Mouse (Mus musculus) gastrocnemius, adult 18-20 months (tissue): ENCODE measurements at regions not wholly inside any gene's neighbourhood (a gene's known extent, or its start where the extent isn't known, plus 50 kb on each side); places are given as distances from the start of the nearest gene placed in this dataset.
A peak's percentile ranks its signal among the peaks of the same experiment; 100 is the strongest.

Experiments
- DNase-seq: peaks from one replicate; pipeline ENCODE4 v3.0.0; 2021; ENCODE audit warnings: low spot score

DNA sequence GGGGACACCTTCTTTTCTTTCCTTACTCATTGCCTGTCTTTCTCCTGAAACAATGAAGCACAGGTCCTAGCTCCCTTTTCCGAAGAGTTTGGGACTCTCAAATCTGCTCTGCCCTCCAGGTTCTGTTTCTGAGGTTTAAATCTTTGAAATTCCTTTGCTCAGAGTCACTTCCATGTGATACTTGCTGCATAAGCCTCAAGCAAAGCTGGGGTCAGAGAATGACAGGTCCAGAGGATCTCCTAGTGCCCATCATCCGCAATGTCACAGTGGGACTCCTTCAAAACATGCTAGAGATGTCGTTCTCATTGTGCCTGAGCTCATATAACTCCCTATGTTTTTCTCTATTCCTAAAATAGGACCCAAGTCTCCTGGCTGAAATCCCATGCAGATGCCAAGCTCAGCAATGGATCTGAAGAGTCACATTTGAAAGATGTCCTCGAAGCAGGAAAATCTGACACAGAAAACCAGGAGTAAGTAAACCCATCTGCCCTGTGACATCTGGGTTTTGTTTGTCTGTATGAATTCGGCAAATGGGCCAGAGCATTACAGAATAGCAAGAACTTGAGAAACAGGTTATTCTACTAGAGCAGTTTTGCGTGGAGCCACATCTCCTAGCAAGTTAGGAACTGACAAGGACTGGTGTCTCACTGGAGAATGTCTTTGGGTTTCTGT is 634.6 kb downstream of the Epha4 start:
- DNase-seq = no peak

DNA sequence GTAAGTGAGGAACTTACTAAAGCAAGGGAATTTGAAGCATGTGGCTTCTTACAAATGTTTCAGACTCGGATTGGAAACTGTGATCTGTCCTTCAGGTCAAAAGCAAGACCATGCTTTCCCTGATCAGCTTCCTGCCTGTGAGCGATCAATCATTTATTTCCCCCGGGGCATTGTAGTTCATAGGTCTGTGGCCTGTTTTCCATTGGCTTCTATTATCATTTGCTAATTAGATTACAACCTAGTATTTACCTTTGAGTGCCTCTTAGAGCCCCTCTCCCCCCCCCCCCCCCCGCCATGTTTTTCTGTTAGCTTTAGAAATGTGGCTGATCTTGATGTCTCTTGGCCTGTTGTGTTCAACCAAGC is 634.1 kb downstream of the Epha4 start:
- no peak for DNase-seq

DNA sequence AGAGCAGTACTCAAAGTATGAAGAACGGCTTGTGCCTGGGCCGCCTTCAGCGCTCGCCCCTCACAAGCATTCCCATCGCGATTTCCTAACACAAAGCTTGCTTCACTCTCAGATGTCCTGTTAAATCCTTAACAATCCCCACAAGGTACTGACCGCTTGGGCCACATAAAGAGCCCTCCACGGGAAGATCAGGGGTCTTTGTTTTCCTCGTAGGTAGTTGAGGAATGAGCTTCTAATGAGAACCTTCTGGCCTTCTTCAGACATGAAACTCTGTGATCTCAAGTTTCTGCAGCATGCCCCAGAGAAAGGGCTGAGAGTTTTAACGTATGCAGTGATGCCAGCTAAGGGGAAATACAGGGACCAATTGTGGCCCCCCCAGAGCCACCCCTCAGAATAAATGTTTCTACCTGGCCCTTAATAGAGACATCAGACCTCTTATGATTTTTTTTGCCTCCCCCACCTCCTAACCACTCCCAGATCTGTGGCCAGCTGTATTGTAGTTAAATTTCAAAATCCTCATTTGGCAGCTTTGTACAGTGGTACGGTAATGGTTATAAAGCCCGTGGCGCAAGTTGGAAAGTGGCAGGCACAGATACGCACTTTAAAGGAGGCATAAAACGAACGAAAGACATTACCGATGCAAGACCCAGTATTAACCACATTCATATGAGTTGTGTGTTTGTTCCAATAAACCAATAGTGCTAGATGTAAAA is 618.6 kb downstream of the Epha4 start:
- no peak for DNase-seq

DNA sequence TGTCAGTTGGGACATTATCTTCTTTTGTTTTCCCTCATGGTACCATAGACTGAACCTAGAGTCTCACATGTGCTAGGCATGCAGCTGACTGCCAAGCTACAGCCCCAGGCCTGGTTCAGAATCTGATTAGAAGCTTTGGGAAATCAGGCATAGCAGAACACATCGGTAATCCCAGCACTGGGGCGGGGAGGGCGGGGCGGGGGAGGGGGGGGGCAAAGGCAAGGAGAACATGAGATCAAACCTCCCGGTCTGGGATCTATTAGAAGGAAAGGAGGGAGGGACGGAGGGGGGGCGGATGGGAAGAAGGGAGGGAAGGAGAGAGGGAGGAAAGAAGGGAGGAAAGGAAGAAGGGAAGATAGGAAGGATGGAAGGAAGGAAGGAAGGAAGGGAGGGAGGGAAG is 617.5 kb downstream of the Epha4 start:
- DNase-seq = no peak

- no peak for DNase-seq
Observed at GRCm38 (mm10) chr1:76911472-76911871, 603.4 kb downstream of the Epha4 start.

DNA sequence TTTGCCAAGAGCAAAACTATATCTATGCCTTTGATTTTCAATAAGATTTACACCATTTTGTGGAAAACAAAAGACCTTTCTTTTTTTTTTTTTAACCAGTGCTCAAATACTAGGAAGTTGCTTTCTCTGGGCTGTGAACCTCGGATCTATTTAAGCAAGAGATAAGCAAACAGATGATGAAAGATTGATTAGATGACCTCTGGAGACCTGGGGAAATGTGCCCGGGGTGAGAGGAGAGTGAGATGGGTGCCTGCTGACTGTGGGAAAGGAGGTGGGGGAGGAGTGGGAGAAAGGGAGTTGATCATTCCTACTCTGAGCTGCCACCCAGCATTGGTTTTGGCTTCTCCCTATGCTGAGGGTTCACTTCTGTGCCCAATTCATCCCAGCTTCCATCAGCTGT is 595.3 kb downstream of the Epha4 start:
- DNase-seq = no peak

DNA sequence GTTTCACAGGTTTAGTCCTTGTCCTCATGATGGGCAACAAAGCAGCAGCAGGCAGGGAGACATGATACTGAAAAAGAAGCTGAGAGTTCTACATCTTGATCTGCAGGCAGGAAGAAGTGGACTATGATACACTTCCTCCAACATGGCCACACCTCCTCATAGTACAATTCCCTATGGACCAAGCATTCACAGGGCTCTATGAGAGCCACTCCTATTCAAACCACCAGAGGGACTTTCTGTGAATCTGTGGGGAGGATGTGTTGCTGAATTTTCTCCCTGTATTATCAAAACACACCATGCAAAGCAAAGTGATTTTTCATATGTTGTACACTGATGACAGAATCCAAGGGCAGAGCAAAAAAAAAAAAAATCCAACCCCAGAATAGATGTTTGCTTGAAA is 594.3 kb downstream of the Epha4 start:
- DNase-seq = no peak

DNA sequence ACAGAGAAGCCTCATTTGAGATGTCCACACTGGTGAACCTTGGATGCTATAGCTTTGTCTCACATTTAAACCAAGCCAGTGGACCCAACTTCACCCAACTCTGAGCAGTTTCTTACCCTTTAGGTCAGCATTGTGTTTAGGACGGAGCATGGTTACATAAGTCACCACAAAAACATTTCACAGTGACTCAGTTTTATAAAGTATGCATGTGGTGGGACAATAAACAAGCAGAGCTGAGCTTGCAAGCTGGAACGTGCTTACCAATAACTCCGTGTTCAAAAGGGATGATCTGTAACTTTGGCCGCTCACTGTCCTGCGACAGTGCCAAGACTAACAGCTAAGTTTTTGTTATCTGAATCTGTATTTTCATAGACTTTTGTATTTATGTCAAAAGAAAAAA is 587.8 kb downstream of the Epha4 start:
- DNase-seq = no peak

GRCm38 (mm10) chr1:76928035-76928434 is 586.9 kb downstream of the Epha4 start:
- no peak for DNase-seq

- DNase-seq = no peak
Observed at GRCm38 (mm10) chr1:76933460-76933859, 581.4 kb downstream of the Epha4 start.

DNA sequence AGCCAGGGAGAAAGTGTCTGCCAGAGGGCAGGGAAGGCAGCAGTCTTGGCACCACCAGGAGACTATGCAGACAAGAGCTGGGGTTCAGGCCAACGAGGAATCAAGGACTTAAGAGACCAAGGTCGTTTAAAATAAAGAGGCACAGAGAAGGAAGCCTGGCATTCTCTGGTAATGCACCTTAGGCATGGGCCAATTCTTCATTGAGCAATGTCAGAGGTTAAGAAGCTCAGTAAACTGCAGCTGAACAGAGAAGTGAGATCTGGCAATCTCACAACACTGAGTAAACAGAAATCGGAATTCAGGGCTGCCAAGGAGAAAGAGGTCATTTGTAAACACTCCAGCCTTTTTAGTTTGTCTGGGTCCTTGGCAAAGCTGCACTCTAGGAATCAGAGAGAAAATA is 572.2 kb downstream of the Epha4 start:
- peak; percentile 18 for DNase-seq

DNA sequence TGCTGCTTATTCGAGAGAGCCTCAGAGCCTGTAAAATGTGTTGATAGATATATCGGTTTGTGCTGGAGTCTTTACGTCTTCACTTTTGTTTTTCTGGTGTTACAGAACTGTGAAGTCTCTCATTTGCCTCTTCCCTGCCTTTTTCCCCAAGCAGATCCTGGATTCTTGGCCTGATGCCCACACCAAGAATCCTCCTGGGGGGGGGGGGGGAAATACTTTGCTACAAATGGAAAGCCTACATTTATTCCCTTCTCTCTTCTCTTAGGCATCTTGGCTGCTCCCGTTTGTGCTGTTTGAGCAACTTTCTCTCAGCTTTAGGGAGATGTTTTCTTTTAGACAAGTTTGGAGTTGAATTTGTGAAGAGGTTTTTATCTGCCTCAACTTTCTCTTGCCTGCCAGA is 570.8 kb downstream of the Epha4 start:
- DNase-seq = no peak

DNA sequence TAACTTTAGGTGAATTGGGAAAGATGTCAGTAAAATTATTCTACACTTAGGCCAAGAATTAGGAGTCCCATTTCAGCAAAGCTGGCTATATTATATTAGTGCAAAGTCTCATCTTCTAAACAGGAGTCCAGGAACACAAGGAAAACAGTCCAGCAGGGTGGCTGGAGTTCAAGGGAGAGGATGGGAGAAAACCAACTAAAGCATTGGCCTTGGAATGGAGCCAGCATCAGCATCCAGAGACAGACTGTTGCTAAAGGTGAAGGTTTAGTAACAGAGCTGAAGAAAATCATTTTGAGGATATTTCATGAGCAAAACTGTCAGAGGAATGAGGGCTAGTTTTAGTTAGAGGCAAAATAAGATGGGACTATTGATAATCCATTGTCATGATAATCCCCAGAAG is 559.9 kb downstream of the Epha4 start:
- DNase-seq = no peak

DNA sequence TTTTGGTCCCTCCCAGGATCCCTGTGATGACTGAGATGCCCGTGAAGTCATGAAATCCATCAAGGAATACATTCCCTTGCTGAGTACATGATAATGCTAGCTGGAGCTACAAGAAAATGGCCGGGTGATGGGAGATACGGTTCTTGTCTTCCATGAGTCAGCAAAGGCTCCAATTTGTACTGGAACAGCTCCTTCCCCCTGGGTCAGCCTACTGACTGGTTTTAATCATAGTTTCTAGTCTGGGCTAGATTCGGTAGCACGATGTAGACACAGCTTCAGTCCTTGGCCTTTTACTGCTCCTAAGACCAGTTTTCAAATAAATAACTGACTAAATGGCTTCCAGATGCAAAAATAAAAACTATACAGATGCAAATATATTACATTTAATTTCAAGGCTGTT is 557.5 kb downstream of the Epha4 start:
- no peak for DNase-seq

DNA sequence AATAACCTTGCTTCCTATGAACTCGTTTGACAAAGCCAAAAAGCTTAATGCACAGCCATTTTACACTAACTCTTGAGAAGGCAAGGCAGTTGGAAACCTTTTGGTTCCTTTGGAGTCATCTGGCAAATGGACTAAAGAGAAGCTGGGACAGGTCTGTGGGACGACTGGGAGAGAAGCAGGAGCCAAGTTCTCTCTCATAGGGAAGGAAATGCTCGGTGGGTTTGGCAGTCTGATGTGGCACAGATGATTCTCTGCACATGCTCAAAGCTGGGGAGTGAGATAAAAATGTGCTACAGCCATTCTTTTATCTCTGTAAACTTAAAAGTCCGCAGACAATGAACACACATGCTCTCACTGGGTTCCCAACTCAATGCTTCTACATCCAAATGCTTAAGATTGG is 556.2 kb downstream of the Epha4 start:
- no peak for DNase-seq

DNA sequence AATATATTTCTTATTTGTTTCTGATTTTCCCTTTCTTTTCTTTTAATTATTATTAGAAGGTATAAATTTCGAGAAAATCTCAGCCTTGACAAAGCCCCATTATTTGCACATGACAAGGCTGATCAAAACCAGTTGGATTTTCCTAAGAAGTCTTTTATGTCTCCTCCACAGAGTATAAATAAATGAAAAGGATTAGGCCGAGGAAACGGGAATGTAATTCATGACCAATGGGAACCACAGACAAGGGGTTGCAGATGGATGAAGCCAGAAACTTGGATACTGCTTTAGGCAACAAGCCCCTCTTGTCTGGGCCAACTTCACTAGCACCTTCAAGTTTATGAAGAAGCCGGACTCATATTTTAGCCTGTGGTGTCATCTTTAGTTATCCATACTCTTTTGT is 542.4 kb downstream of the Epha4 start:
- DNase-seq = no peak

GRCm38 (mm10) chr1:76975077-76975945 is 539.6 kb downstream of the Epha4 start:
- no peak for DNase-seq

DNA sequence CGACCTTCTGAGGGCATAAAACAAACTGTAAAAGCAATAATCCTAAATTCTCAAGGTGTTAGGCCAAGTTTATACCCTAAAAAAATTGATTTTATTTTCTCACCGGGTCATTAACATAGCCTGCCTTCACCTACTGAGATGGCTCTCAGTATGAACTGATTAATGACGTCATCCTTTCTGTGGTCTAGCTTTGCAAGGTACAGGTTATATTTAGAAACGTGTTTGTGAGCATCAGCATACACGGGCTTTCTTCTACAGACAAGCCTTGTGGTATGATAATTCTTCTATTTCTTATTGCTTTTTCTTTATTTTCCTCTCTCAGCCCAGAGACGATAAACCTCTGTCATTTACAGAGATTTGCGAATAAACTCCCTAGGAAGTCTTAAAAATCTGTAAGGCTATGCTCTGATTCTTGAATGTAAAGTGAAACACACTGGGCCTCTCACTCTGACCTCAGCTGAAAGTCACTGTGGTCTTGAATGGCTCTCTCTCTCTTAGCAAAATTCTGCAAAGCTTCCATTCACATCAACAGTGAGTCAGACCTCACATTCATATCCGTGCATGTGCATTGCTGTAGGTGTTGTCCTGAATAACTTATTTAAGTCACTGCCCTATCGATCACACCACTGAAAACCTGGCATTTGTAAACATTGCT is 534.3 kb downstream of the Epha4 start:
- no peak for DNase-seq

DNA sequence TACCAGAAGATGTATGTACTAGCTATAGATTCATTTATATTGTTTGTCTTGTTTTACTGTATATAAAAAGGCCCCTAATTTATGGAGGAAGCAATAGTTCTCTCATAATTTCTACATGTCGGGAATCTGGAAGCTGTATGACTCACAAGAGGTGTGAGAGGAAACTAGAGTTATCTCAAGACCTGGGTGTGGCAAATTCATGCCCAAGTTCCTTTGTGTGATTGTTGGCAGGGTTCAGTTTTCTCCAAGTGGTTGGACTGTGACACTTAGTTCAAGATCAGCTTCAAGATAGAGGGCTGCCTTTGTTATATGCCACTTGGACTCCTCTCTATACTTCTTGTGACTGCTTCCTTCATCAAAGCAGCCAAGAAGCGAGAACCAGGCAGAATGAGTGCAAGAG is 521.1 kb downstream of the Epha4 start:
- DNase-seq = no peak

- DNase-seq = no peak
Observed at GRCm38 (mm10) chr1:77008001-77008400, 506.9 kb downstream of the Epha4 start.

DNA sequence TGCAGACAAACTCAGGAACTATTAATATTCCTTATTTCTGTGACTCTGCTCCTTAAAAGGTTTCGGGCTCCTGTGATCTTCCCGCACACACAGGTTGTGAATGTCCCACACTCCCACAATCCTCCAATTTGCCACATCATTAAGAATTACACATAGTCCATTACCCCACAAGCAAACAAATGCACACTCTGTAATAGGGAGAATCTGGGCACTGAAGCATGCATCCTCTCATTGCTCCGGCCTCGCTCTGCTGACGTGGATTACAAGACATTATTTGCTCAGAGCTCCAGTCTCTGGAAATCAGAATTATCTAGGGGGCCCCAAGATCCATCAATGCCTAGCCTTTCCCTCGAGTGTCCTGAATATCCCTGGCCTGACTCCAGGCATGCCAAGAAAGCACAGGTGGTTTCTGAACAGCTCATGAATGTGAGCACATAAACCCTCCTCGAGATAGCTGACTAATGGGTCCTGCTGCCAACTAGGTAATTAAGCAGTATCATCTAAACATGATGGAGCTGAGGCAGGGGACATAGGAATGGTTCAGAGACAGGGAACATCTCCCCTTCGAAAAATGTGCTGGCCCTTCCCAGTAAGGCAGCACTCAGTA is 504.2 kb downstream of the Epha4 start:
- no peak for DNase-seq

GRCm38 (mm10) chr1:77027656-77028055 is 487.2 kb downstream of the Epha4 start:
- DNase-seq = no peak
